Mouse (Mus musculus): Measurements from ENCODE around the gene Cul7. TPM values are rescaled to one million over a fixed set of nuclear protein-coding genes. Genes with fewer than 3 reads are reported as not detected.

The Cul7 gene
- polyA plus RNA-seq, 1 experiment = 44.4 TPM

- Histone ChIP-seq H3K4me3 (no peak overlapping the region), H3K36me3 (ENCODE audit: control insufficient read depth, insufficient read depth) (no peaks in the 10 kb centered on the region)
- TF ChIP-seq TCF12 (IDR thresholded peaks at IDR 0.05; ENCODE audit: insufficient read depth, poor library complexity, severe bottlenecking) (no peak), MAX (IDR thresholded peaks at IDR 0.05; ENCODE audit: low read depth) (no peak), POLR2A (IDR thresholded peaks at IDR 0.05; ENCODE audit: insufficient read length, low read depth) (no peak), MYOG (IDR thresholded peaks at IDR 0.05; ENCODE audit: control insufficient read depth in 1 of 3, insufficient read depth in 1 of 3, insufficient read length in 2 of 3, low read depth in 2 of 3) (peak in 1 of 3 experiments; percentile 55)
Observed at GRCm38 (mm10) chr17:46698515-46698914, 48.4 kb downstream of the Cul7 start.

GRCm38 (mm10) chr17:46699245-46699644 is 49.1 kb downstream of the Cul7 start:
- no peak for TF ChIP-seq POLR2AphosphoS2 (IDR thresholded peaks at IDR 0.05; ENCODE audit: insufficient read length, low read depth)
- TF ChIP-seq MAX (IDR thresholded peaks at IDR 0.05; ENCODE audit: low read depth) = no peak
- TF ChIP-seq TCF3 (IDR thresholded peaks at IDR 0.05; ENCODE audit: insufficient read length, low read depth) = no peak
- TF ChIP-seq E2F4 (IDR thresholded peaks at IDR 0.05; ENCODE audit: insufficient read depth) = no peak
- no peak for TF ChIP-seq MYOG (IDR thresholded peaks at IDR 0.05; ENCODE audit: control insufficient read depth in 1 of 3, insufficient read depth in 1 of 3, insufficient read length in 2 of 3, low read depth in 2 of 3)
- TF ChIP-seq MYOD1 (IDR thresholded peaks at IDR 0.05; ENCODE audit: control insufficient read depth in 1 of 3, insufficient read length in 2 of 3, low read depth in 2 of 3) = no peak
- no peak for TF ChIP-seq TCF12 (IDR thresholded peaks at IDR 0.05; ENCODE audit: insufficient read depth, poor library complexity, severe bottlenecking)
- TF ChIP-seq CEBPB (IDR thresholded peaks at IDR 0.05; ENCODE audit: insufficient read depth, poor library complexity, severe bottlenecking) = no peak
- TF ChIP-seq POLR2A (IDR thresholded peaks at IDR 0.05; ENCODE audit: insufficient read length, low read depth) = no peak
- no peak for TF ChIP-seq SRF (IDR thresholded peaks at IDR 0.05; ENCODE audit: control insufficient read depth, insufficient read length, low read depth)
- TF ChIP-seq REST (IDR thresholded peaks at IDR 0.05; ENCODE audit: insufficient read depth, insufficient read length) = no peak
- no peak for TF ChIP-seq USF1 (IDR thresholded peaks at IDR 0.05; ENCODE audit: low read depth)
- no peak overlapping the region for H3K4me2 ChIP-seq (ENCODE audit: low read depth)
- peaks cover 55% of the 10 kb centered on the region for H3K79me2 ChIP-seq (ENCODE audit: control insufficient read depth, insufficient read depth)
- no peak overlapping the region for H3ac ChIP-seq (ENCODE audit: control insufficient read depth, insufficient read length)
- H3K36me3 ChIP-seq (ENCODE audit: control insufficient read depth, insufficient read depth) = no peaks in the 10 kb centered on the region
- no peaks in the 10 kb centered on the region for H3K27me3 ChIP-seq (ENCODE audit: control insufficient read depth, insufficient read depth, insufficient read length)
- no peak overlapping the region for H3K4me3 ChIP-seq

More at GRCm38 (mm10) chr17:46698515-46698914, 48.4 kb downstream of the Cul7 start:
- H3K4me2 ChIP-seq (ENCODE audit: low read depth) = peak overlapping the region; percentile 59
- no peaks in the 10 kb centered on the region for H3K27me3 ChIP-seq (ENCODE audit: control insufficient read depth, insufficient read depth, insufficient read length)
- peaks cover 48% of the 10 kb centered on the region for H3K79me2 ChIP-seq (ENCODE audit: control insufficient read depth, insufficient read depth)
- no peak overlapping the region for H3ac ChIP-seq (ENCODE audit: control insufficient read depth, insufficient read length)

- H3K4me2 ChIP-seq (ENCODE audit: low read depth) = no peak overlapping the region
- no peak for TF ChIP-seq MYOG (IDR thresholded peaks at IDR 0.05; ENCODE audit: control insufficient read depth in 1 of 3, insufficient read depth in 1 of 3, insufficient read length in 2 of 3, low read depth in 2 of 3)
- no peak for TF ChIP-seq REST (IDR thresholded peaks at IDR 0.05; ENCODE audit: insufficient read depth, insufficient read length)
- no peak for TF ChIP-seq CEBPB (IDR thresholded peaks at IDR 0.05; ENCODE audit: insufficient read depth, poor library complexity, severe bottlenecking)
- TF ChIP-seq USF1 (IDR thresholded peaks at IDR 0.05; ENCODE audit: low read depth) = no peak
- TF ChIP-seq POLR2A (IDR thresholded peaks at IDR 0.05; ENCODE audit: insufficient read length, low read depth) = no peak
- no peak for TF ChIP-seq E2F4 (IDR thresholded peaks at IDR 0.05; ENCODE audit: insufficient read depth)
- no peak for TF ChIP-seq TCF3 (IDR thresholded peaks at IDR 0.05; ENCODE audit: insufficient read length, low read depth)
- no peak for TF ChIP-seq MAX (IDR thresholded peaks at IDR 0.05; ENCODE audit: low read depth)
- no peak for TF ChIP-seq SRF (IDR thresholded peaks at IDR 0.05; ENCODE audit: control insufficient read depth, insufficient read length, low read depth)
- TF ChIP-seq TCF12 (IDR thresholded peaks at IDR 0.05; ENCODE audit: insufficient read depth, poor library complexity, severe bottlenecking) = no peak
- no peak for TF ChIP-seq MYOD1 (IDR thresholded peaks at IDR 0.05; ENCODE audit: control insufficient read depth in 1 of 3, insufficient read length in 2 of 3, low read depth in 2 of 3)
- no peak for TF ChIP-seq POLR2AphosphoS2 (IDR thresholded peaks at IDR 0.05; ENCODE audit: insufficient read length, low read depth)
- H3K36me3 ChIP-seq (ENCODE audit: control insufficient read depth, insufficient read depth) = no peaks in the 10 kb centered on the region
- H3K27me3 ChIP-seq (ENCODE audit: control insufficient read depth, insufficient read depth, insufficient read length) = no peaks in the 10 kb centered on the region
- H3ac ChIP-seq (ENCODE audit: control insufficient read depth, insufficient read length) = no peak overlapping the region
- H3K4me3 ChIP-seq = no peak overlapping the region
- H3K79me2 ChIP-seq (ENCODE audit: control insufficient read depth, insufficient read depth) = peaks cover 57% of the 10 kb centered on the region
Observed at GRCm38 (mm10) chr17:46699912-46700311, 49.8 kb downstream of the Cul7 start.

GRCm38 (mm10) chr17:46701489-46701888 is 51.4 kb downstream of the Cul7 start:
- H3K4me2 ChIP-seq (ENCODE audit: low read depth) = peak overlapping the region; percentile 25
- no peak overlapping the region for H3K4me3 ChIP-seq
- H3K27me3 ChIP-seq (ENCODE audit: control insufficient read depth, insufficient read depth, insufficient read length) = no peaks in the 10 kb centered on the region
- peaks cover 49% of the 10 kb centered on the region for H3K79me2 ChIP-seq (ENCODE audit: control insufficient read depth, insufficient read depth)
- no peaks in the 10 kb centered on the region for H3K36me3 ChIP-seq (ENCODE audit: control insufficient read depth, insufficient read depth)
- TF ChIP-seq MYOG (IDR thresholded peaks at IDR 0.05; ENCODE audit: control insufficient read depth in 1 of 3, insufficient read depth in 1 of 3, insufficient read length in 2 of 3, low read depth in 2 of 3) = peak in 1 of 3 experiments; percentile 12
- TF ChIP-seq POLR2AphosphoS2 (IDR thresholded peaks at IDR 0.05; ENCODE audit: insufficient read length, low read depth) = no peak
- no peak overlapping the region for H3ac ChIP-seq (ENCODE audit: control insufficient read depth, insufficient read length)

GRCm38 (mm10) chr17:46702100-46702499 is 52.0 kb downstream of the Cul7 start:
- no peaks in the 10 kb centered on the region for H3K36me3 ChIP-seq (ENCODE audit: control insufficient read depth, insufficient read depth)
- no peak for TF ChIP-seq REST (IDR thresholded peaks at IDR 0.05; ENCODE audit: insufficient read depth, insufficient read length)
- TF ChIP-seq SRF (IDR thresholded peaks at IDR 0.05; ENCODE audit: control insufficient read depth, insufficient read length, low read depth) = no peak
- no peak for TF ChIP-seq USF1 (IDR thresholded peaks at IDR 0.05; ENCODE audit: low read depth)
- TF ChIP-seq MYOG (IDR thresholded peaks at IDR 0.05; ENCODE audit: control insufficient read depth in 1 of 3, insufficient read depth in 1 of 3, insufficient read length in 2 of 3, low read depth in 2 of 3) = peak in 2 of 3 experiments; percentile 76 to 89
- TF ChIP-seq POLR2AphosphoS2 (IDR thresholded peaks at IDR 0.05; ENCODE audit: insufficient read length, low read depth) = no peak
- TF ChIP-seq POLR2A (IDR thresholded peaks at IDR 0.05; ENCODE audit: insufficient read length, low read depth) = no peak
- no peak for TF ChIP-seq MAX (IDR thresholded peaks at IDR 0.05; ENCODE audit: low read depth)
- peak in 2 of 3 experiments; percentile 80 to 88 for TF ChIP-seq MYOD1 (IDR thresholded peaks at IDR 0.05; ENCODE audit: control insufficient read depth in 1 of 3, insufficient read length in 2 of 3, low read depth in 2 of 3)
- no peak for TF ChIP-seq CEBPB (IDR thresholded peaks at IDR 0.05; ENCODE audit: insufficient read depth, poor library complexity, severe bottlenecking)
- H3K79me2 ChIP-seq (ENCODE audit: control insufficient read depth, insufficient read depth) = peaks cover 46% of the 10 kb centered on the region
- H3K4me2 ChIP-seq (ENCODE audit: low read depth) = peak overlapping the region; percentile 90
- H3ac ChIP-seq (ENCODE audit: control insufficient read depth, insufficient read length) = no peak overlapping the region
- no peak overlapping the region for H3K4me3 ChIP-seq
- H3K27me3 ChIP-seq (ENCODE audit: control insufficient read depth, insufficient read depth, insufficient read length) = no peaks in the 10 kb centered on the region
